Mouse (Mus musculus) ZHBTc4 (cell line): Measurements from ENCODE around the gene Ythdf2.

ENCODE experiments used
- DNase-seq: peaks from one replicate; pipeline ENCODE4 v3.0.0-alpha.2; 2011; ENCODE audit warnings: low read depth, low spot score

Gene Ythdf2

GRCm38 (mm10) chr4:132209299-132209698, 2.8 kb downstream of the Ythdf2 start:
- DNase-seq: no peak

GRCm38 (mm10) chr4:132207280-132207679, 4.8 kb downstream of the Ythdf2 start:
- no peak for DNase-seq

DNA sequence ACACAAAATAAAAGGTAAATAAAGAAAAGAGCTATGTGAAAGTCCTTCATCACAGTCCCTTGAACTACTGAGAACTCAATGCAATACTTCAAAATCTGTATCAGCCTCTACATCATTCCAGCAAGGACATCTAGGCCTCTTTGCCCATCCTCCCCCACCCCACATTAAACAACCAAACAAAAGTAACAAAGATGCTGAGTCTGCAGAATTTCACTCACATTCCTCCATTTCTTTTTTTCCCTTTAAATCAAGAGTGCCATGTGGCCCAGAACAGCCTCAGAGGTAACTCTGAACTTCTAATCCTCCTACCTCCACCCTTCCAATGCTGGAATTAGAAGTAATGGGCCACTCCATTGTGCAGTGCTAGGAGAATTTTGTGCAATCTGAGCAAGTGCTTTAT, 13.3 kb downstream of the Ythdf2 start:
- no peak for DNase-seq

DNA sequence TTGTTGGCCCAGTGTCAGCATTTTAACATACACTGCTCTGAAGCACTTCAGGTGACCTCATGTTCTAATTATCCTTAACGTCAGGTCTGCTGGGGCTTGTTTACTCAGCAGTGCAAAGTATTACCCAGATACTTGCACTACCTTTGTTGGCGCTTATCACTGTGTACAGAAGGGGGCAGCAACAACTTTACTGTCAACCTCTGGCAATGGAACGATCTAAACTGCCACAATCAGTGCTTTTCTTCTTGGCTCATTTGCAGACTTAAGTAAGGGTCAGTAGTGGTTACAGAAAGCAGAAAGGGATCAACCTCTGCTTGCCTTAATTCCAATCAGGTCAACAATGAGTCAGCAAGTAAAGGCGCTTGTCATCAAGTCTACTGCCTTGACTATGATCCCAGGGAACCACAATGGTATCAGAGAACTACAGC, 13.8 kb downstream of the Ythdf2 start:
- DNase-seq: peak; percentile 57

DNA sequence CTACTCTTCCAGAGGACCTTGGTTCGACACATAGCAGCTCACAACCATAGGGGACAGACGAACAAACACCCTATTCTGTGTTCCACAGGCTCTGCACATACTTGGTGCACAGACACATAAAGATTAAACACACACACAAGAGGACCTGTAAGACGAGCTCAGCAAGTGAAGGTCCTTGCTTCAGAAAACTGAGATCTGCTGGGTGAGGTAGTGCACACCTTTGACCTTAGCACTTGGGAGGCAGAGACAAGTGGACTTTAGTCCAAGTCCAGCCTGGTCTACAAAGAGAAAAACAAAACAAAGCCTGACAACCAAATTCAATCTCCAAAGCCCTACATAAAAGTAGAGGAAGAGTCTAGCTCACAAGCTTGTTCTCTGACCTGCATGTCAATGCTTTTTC, 17.1 kb downstream of the Ythdf2 start:
- DNase-seq: no peak

GRCm38 (mm10) chr4:132194373-132194772, 17.7 kb downstream of the Ythdf2 start:
- no peak for DNase-seq

DNA sequence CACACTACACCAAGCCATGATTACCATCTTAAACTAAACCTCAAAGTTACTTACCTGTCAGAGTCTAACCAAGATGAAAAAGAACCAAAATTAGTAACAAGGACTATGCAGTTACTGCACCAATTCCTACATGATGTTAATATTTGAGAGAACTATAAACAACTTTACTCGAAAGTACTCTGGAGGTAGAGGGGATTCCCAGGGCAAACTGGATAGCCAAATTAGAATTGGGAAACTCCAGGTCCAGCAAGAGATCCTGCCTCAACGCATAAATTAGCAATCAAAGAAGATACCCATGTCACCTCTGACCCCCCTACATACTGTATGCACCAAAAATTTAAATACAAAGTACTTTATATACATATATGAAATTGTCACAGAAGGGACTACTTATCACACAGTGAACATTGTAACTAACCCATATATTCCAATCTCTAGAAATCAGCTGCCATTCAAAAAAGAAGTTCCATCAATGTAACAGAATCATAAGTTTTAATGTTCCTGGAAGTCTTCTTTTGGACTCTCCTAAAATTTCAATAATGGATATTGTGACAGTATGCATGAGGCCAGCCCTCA, 24.2 kb downstream of the Ythdf2 start:
- DNase-seq: no peak

GRCm38 (mm10) chr4:132183162-132183561, 28.9 kb downstream of the Ythdf2 start:
- DNase-seq: no peak

- peak; percentile 57 for DNase-seq
These were observed 30.1 kb downstream of the Ythdf2 start for GRCm38 (mm10) chr4:132181721-132182658.

DNA sequence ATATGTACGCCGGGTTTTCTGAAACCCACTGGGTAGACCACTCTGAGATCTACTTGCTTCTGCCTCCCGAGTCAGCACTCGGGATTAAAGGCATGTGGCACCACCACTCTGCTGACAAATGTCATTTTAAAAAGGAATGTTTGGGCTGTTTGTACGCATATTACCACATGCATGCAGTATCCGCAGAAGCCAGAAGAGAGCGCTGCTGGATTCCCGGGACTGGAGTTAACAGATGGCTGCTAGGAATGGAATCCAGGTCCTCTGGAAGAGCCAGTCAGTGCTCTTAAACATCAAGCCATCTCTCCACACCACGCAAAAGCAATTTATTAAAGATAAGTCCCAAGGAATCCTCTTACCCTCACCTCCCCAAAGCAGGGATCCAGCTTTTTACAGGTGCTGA, 31.4 kb downstream of the Ythdf2 start:
- DNase-seq: peak; percentile 81

DNA sequence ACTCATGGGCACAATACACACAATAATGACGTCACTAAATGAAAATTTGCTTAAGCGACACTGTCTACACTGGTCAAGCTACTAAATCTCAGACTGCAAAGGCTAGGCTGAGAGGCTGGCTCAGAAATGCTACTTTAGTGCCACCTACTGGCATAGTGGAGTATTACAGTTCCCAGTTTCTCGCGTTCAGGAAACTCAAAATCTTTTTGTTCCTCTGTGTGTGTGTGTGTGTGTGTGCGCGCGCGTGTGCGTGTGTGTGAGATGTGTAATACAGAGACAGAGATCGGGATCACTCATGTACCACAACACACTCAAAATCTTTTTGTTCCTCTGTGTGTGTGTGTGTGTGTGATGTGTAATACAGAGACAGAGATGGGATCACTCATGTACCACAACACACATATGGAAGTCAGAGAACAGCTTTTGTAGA, 33.5 kb downstream of the Ythdf2 start:
- DNase-seq: peak; percentile 81

DNA sequence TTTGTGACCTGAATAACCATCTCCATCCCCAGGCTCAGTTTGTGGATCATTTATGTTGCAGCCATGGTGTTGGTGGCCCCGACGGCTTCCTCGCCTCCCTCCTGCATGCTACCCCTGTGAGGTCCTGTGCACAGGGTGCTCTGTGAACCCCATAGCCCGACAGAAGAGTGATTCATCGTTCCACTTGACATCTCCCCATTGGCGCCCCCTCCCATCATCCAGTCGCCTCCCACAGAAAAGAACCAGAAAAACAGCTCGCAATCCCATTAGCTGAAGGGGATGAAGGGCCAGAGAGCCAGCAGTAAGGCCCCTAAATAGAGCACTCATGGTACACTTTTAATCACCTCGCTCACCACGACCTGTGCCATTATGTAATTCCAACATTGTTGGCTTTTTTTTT, 35.6 kb downstream of the Ythdf2 start:
- DNase-seq: no peak

GRCm38 (mm10) chr4:132170891-132171290, 41.2 kb downstream of the Ythdf2 start:
- no peak for DNase-seq

- DNase-seq: no peak
These were observed 42.3 kb downstream of the Ythdf2 start for GRCm38 (mm10) chr4:132169761-132170160.

DNA sequence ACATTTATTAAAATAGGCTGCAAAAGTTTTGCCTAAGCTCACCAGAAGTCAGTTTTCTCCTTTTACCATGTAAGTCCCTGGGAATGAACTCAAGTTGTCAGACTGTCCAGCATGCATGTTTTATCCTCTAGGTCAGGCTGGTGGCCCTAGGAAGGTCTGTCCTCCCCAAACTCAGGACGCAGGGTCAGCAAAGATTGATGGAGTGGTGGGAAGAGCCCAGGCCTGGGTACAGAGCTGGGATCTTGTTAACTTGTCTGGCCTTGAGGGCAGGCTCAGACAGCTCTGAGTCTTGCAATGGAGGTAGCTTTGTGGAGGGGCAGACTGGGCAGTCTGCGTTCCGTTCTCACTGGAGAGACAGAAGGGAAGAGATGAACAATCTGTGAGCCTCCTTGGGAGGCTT, 42.8 kb downstream of the Ythdf2 start:
- DNase-seq: no peak

GRCm38 (mm10) chr4:132167436-132167835, 44.7 kb downstream of the Ythdf2 start:
- DNase-seq: no peak

DNA sequence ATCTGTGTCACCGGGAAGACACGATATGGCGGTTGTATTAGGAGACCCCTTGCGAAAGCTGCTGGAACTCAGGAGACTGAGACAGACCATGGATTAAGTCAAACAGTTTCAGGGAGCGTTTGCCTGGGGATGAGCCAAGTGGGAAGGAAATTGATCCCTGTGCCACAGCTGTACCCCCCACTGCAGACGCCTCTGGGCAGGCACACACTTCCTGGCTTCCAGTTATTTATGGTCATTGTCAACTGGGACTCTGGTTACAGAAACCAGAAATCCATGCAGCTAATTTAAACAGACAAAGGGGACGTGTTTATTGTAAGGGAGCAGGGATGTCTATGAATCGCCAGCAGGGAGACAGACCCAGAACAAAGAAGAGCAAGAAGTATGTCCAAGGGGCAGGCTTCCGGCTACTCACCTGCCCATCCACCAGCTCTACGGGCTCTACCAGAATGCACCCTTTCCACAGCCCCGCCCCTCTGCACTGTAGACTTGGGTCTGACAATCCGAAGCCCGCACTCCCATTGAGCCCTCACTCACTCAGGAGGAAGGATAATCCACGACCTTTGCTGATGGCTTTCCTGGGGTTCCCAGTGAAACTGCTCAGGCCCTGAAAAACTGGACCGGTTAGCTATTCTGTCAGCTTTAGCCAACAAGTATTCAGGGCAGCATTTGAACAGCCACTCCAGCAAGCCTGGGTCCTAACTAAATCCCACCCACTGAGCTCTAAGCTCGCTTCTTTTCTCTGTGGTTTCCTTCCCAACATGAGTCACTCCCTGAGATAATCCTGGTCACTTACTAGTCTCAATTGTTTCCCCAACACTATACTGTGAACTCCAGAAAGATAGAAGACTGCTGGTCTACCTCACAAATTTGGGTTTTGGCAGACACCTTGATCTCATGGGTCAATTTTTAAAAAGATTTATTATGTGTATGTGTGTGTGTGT, 45.5 kb downstream of the Ythdf2 start:
- DNase-seq: no peak

- peak; percentile 51 for DNase-seq
These were observed 46.4 kb downstream of the Ythdf2 start for GRCm38 (mm10) chr4:132165691-132166090.

- no peak for DNase-seq
These were observed 55.0 kb downstream of the Ythdf2 start for GRCm38 (mm10) chr4:132156941-132157622.

DNA sequence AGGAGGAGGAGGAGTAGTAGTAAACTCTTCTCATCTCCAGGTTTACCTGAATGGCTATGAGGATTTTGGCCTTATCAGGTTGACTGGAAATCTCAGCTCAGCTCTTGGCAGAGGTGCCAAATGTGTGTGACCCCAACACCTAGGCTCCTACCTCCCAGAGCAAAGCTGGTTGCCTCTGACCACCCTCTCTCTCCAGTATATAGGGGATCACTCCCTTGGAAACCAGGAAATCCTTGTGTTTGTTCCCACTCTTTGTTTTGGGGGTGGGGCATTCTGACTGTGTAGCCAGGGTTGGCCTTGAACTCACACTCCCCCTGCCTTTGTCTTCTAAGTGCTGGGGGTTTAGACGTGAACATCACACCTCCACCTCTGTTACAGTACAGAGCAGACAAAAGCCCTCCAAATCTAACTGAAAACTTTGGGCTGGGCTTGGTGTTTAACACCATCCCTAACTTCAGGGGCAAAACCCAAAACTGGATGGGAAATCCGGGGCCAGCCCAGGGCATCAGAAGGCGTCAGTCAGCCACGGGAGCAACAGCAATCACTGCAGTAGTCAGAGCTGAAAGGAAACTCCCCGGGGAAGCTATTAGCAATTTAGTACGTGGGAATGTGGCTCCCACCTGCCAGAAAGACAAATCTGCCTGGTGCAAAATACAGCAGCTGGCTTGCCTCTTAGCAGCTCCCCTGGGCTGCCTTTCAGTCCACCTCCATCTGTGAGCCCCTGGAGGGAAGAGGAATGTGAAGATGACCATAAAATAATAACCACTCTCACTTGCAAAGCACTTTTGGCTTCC, 57.0 kb downstream of the Ythdf2 start:
- peak; percentile 95 for DNase-seq
